Mouse (Mus musculus) lung, postnatal 0 days (tissue): ENCODE measurements around the gene Fra10ac1. TPM values are rescaled to one million over a fixed set of nuclear protein-coding genes. Genes with fewer than 3 reads are reported as not detected.
A peak's percentile ranks its signal among the peaks of the same experiment; 100 is the strongest.

Source experiments
- ATAC-seq: fragments of 200-750 bp; cut with Nextera tagmentation; 2 replicates; pipeline ENCODE4 v1.8.0; 2017; ENCODE audit warnings: moderate library complexity
- DNase-seq: peaks from one replicate; pipeline ENCODE4 v3.0.0-alpha.2; 2016; ENCODE audit warnings: low spot score
- H3K27ac ChIP-seq: fragments of 300-500 bp; sonication (generic); 2 replicates; pipeline ENCODE4 v1.5.1; 2014; ENCODE audit warnings: antibody characterized with exemption, mild to moderate bottlenecking, low read length, mixed read lengths
- H3K27me3 ChIP-seq: fragments of 300-500 bp; sonication (generic); replicated peaks from 2 replicates; pipeline ENCODE4 v1.6.1; 2014; ENCODE audit warnings: low read length, mixed read lengths; ENCODE audit not compliant: insufficient read depth
- H3K36me3 ChIP-seq: fragments of 300-500 bp; sonication (generic); 2 replicates; pipeline ENCODE4 v1.6.1; 2014; ENCODE audit warnings: low read length, mixed read lengths; ENCODE audit not compliant: insufficient read depth
- H3K4me1 ChIP-seq: fragments of 300-500 bp; sonication (generic); 2 replicates; pipeline ENCODE4 v1.6.1; 2014; ENCODE audit warnings: antibody characterized with exemption, low read depth, low read length, mixed read lengths; ENCODE audit not compliant: insufficient read depth
- H3K4me2 ChIP-seq: fragments of 300-500 bp; sonication (generic); replicated peaks from 2 replicates; pipeline ENCODE4 v1.6.1; 2014; ENCODE audit warnings: low read depth, mild to moderate bottlenecking, low read length, moderate library complexity, mixed read lengths
- H3K4me3 ChIP-seq: fragments of 300-500 bp; sonication (generic); 2 replicates; pipeline ENCODE4 v1.5.1; 2014; ENCODE audit warnings: low read depth, low read length
- H3K9ac ChIP-seq: fragments of 300-500 bp; sonication (generic); replicated peaks from 2 replicates; pipeline ENCODE4 v1.6.1; 2014; ENCODE audit warnings: low read depth, mild to moderate bottlenecking
- H3K9me3 ChIP-seq: fragments of 300-500 bp; sonication (generic); 2 replicates; pipeline ENCODE4 v1.6.1; 2016; ENCODE audit warnings: low read length, mixed read lengths
- CTCF ChIP-seq: IDR thresholded peaks from 2 replicates; pipeline ENCODE4 v1.5.1; 2016; ENCODE audit warnings: antibody characterized with exemption, mild to moderate bottlenecking
- EP300 ChIP-seq: IDR thresholded peaks from 2 replicates; pipeline ENCODE4 v1.6.1; 2016; ENCODE audit warnings: antibody characterized with exemption, mild to moderate bottlenecking, control low read depth
- WGBS: fragments of 180-500 bp; shearing (Covaris S2); extraction: QIAGEN DNeasy Blood & Tissue Kit; methylation state at CpG from one replicate; pipeline ENCODE4 v1.1.7; 2014; 5-methylcytosine and 5-hydroxymethylcytosine counted together
- polyA plus RNA-seq: library from polyadenylated mRNA; unstranded; fragments of >200 nt; fragmentation: Nextera tagmentation; extraction: Ambion mirVana; gene quantifications from 2 replicates; pipeline ENCODE4 v1.2.1, GENCODE M21; 2015

The Fra10ac1 gene
- polyA plus RNA-seq, 1 experiment from 2014 or later: 20.2 TPM

DNA sequence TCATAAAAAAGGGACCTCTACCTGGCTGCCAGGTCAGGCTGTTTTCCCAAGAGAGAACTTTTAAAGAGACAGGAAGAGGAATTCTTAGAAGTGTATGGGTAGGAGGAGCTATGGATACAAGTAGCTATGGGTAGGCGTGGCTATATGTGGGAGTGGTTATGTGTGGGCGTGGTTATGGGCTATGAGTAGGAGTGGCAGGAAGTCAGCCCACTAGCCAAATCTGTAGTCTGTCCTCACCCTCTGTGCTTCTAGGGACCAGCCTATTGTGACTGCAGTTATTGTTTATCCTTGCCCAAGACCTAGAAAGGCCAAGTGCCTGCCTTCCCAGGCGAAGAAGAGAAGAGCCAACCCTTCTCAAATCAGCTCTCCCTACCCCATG lies 13.9 kb upstream of the Fra10ac1 start:
- H3K27me3 ChIP-seq: no peaks in the 10 kb centered on the region
- no peaks in the 10 kb centered on the region for H3K9me3 ChIP-seq
- WGBS: 33% methylated on average over 3 of the region's 3 CpGs
- H3K9ac ChIP-seq: no peak overlapping the region
- H3K4me2 ChIP-seq: no peak overlapping the region
- TF ChIP-seq CTCF (no peak), EP300 (no peak)
- H3K36me3 ChIP-seq: no peaks in the 10 kb centered on the region
- H3K27ac ChIP-seq: no peak overlapping the region
- H3K4me1 ChIP-seq: no peaks in the 10 kb centered on the region
- no peak overlapping the region for H3K4me3 ChIP-seq
- peak; percentile 12 for DNase-seq
- peak; percentile 44 for ATAC-seq

GRCm38 (mm10) chr19:38236526-38236925 lies 12.6 kb upstream of the Fra10ac1 start:
- H3K4me3 ChIP-seq: no peak overlapping the region
- no peak overlapping the region for H3K4me2 ChIP-seq
- no peaks in the 10 kb centered on the region for H3K27me3 ChIP-seq
- H3K4me1 ChIP-seq: no peaks in the 10 kb centered on the region
- TF ChIP-seq CTCF (no peak), EP300 (no peak)
- H3K9me3 ChIP-seq: no peaks in the 10 kb centered on the region
- WGBS: 65% methylated on average over 5 of the region's 5 CpGs
- DNase-seq (no peak), ATAC-seq (no peak)
- no peak overlapping the region for H3K9ac ChIP-seq
- no peaks in the 10 kb centered on the region for H3K36me3 ChIP-seq
- H3K27ac ChIP-seq: no peak overlapping the region

DNA sequence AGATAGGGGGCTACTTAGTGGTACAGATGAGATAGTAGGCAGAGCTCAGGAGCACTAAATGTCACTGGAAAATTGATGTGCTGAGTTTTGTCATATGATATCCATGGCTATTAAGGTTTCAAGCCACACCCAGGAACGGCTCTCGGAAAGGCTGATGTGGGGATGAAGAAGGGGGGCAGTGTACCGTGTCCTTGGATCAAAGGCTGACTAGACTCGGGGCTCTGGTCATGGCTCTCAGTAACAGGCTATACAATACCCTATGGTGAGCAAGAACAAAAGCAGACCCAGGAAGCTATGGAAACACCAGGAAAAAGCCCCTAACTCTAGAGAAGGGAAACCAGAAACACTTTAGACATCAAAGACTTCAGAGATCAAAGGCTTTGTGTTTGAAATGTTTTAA lies 8.6 kb upstream of the Fra10ac1 start:
- H3K9me3 ChIP-seq: no peaks in the 10 kb centered on the region
- no peak overlapping the region for H3K27ac ChIP-seq
- no peaks in the 10 kb centered on the region for H3K4me1 ChIP-seq
- no peak for ATAC-seq
- no peak overlapping the region for H3K4me2 ChIP-seq
- WGBS: 11% methylated on average over 4 of the region's 4 CpGs
- H3K27me3 ChIP-seq: no peaks in the 10 kb centered on the region
- no peak for DNase-seq
- no peak overlapping the region for H3K4me3 ChIP-seq
- no peak overlapping the region for H3K9ac ChIP-seq
- TF ChIP-seq EP300: no peak
- H3K36me3 ChIP-seq: no peaks in the 10 kb centered on the region

GRCm38 (mm10) chr19:38232087-38232486 lies 8.1 kb upstream of the Fra10ac1 start:
- Histone ChIP-seq H3K36me3 (no peaks in the 10 kb centered on the region), H3K27me3 (no peaks in the 10 kb centered on the region), H3K4me2 (no peak overlapping the region), H3K4me1 (no peaks in the 10 kb centered on the region), H3K9me3 (no peaks in the 10 kb centered on the region), H3K9ac (no peak overlapping the region), H3K27ac (no peak overlapping the region), H3K4me3 (no peak overlapping the region)
- DNase-seq: no peak
- TF ChIP-seq CTCF (no peak), EP300 (no peak)
- 46% methylated on average over 8 of the region's 8 CpGs for WGBS
- ATAC-seq: no peak

- no peak for DNase-seq
- 56% methylated on average over 2 of the region's 2 CpGs for WGBS
Observed at GRCm38 (mm10) chr19:38228699-38229098, 4.7 kb upstream of the Fra10ac1 start.

GRCm38 (mm10) chr19:38224685-38225060 lies 717 bp upstream of the Fra10ac1 start:
- no peak for DNase-seq
- Histone ChIP-seq H3K9me3 (no peaks in the 10 kb centered on the region), H3K4me3 (peak overlapping the region; percentile 73), H3K9ac (no peak overlapping the region), H3K4me2 (peak overlapping the region; percentile 54), H3K27ac (no peak overlapping the region), H3K4me1 (no peaks in the 10 kb centered on the region; the same call in 1 of the 2 replicates), H3K36me3 (no peaks in the 10 kb centered on the region), H3K27me3 (no peaks in the 10 kb centered on the region)
- ATAC-seq: no peak
- WGBS: 17% methylated on average over 9 of the region's 9 CpGs
- no peak for TF ChIP-seq EP300
- TF ChIP-seq CTCF: no peak

More at GRCm38 (mm10) chr19:38228699-38229098, 4.7 kb upstream of the Fra10ac1 start:
- TF ChIP-seq EP300 (no peak), CTCF (peak; percentile 22; the same call in 1 of the 2 replicates)
- Histone ChIP-seq H3K27ac (no peak overlapping the region), H3K9me3 (no peaks in the 10 kb centered on the region), H3K9ac (no peak overlapping the region), H3K4me2 (no peak overlapping the region), H3K27me3 (no peaks in the 10 kb centered on the region), H3K4me3 (no peak overlapping the region), H3K4me1 (no peaks in the 10 kb centered on the region), H3K36me3 (no peaks in the 10 kb centered on the region)
- ATAC-seq: no peak

GRCm38 (mm10) chr19:38223356-38223904 lies 526 bp downstream of the Fra10ac1 start:
- DNase-seq (no peak), ATAC-seq (peak; percentile 13; the same call in 1 of the 2 replicates)
- Histone ChIP-seq H3K9ac (peak overlapping the region; percentile 1), H3K27me3 (no peaks in the 10 kb centered on the region), H3K4me2 (peak overlapping the region; percentile 54), H3K9me3 (no peaks in the 10 kb centered on the region), H3K4me3 (peak overlapping the region; percentile 73), H3K27ac (peak overlapping the region; percentile 57), H3K36me3 (no peaks in the 10 kb centered on the region), H3K4me1 (no peaks in the 10 kb centered on the region; the same call in 1 of the 2 replicates)
- no peak for TF ChIP-seq CTCF
- no peak for TF ChIP-seq EP300
- WGBS: 7% methylated on average over 12 of the region's 12 CpGs
